Mouse (Mus musculus): Measurements from ENCODE around the gene Rimbp3. TPM values are rescaled to one million over a fixed set of nuclear protein-coding genes. Genes with fewer than 3 reads are reported as not detected.

The Rimbp3 gene
- polyA plus RNA-seq, 1 experiment from 2014 or later, result 0.65 TPM

GRCm38 (mm10) chr16:17244996-17245395 is 36.6 kb downstream of the Rimbp3 start:
- Histone ChIP-seq H3K9me3 (ENCODE audit: control insufficient read depth, low read depth, low read length) (no peaks in the 10 kb centered on the region), H3K36me3 (ENCODE audit: control insufficient read depth, insufficient read depth, low read length) (no peaks in the 10 kb centered on the region), H3K27me3 (ENCODE audit: control insufficient read depth, insufficient read depth, low read length) (no peaks in the 10 kb centered on the region), H3K4me2 (replicated peaks; ENCODE audit: low read depth, low read length) (no peak overlapping the region), H3K27ac (ENCODE audit: low read length) (no peak overlapping the region), H3K4me1 (ENCODE audit: control insufficient read depth, insufficient read depth, low read length) (peaks cover 2% of the 10 kb centered on the region; the same call in 1 of the 2 replicates), H3K4me3 (ENCODE audit: low read depth, low read length) (no peak overlapping the region), H3K9ac (replicated peaks; ENCODE audit: low read depth, low read length) (no peak overlapping the region)
- no peak for ATAC-seq (ENCODE audit: insufficient number of reproducible peaks, insufficient read depth, low FRiP score, low read depth)
- WGBS, result 73% methylated on average over 1 of the region's 1 CpGs

- WGBS, result 66% methylated on average over 4 of the region's 4 CpGs
- Histone ChIP-seq H3K9me3 (ENCODE audit: control insufficient read depth, low read depth, low read length) (no peaks in the 10 kb centered on the region), H3K4me2 (replicated peaks; ENCODE audit: low read depth, low read length) (no peak overlapping the region), H3K27me3 (ENCODE audit: control insufficient read depth, insufficient read depth, low read length) (no peaks in the 10 kb centered on the region), H3K36me3 (ENCODE audit: control insufficient read depth, insufficient read depth, low read length) (no peaks in the 10 kb centered on the region), H3K9ac (replicated peaks; ENCODE audit: low read depth, low read length) (no peak overlapping the region), H3K4me1 (ENCODE audit: control insufficient read depth, insufficient read depth, low read length) (peaks cover 14% of the 10 kb centered on the region; the same call in 1 of the 2 replicates), H3K27ac (ENCODE audit: low read length) (no peak overlapping the region), H3K4me3 (ENCODE audit: low read depth, low read length) (no peak overlapping the region)
- ATAC-seq (ENCODE audit: insufficient number of reproducible peaks, insufficient read depth, low FRiP score, low read depth), result 0 out of 2 replicates have a peak, but pooled peaks have one; percentile 29
These were observed 39.3 kb downstream of the Rimbp3 start for GRCm38 (mm10) chr16:17247727-17248126.

- Histone ChIP-seq H3K9me3 (ENCODE audit: control insufficient read depth, low read depth, low read length) (no peaks in the 10 kb centered on the region), H3K4me3 (ENCODE audit: low read depth, low read length) (no peak overlapping the region), H3K4me1 (ENCODE audit: control insufficient read depth, insufficient read depth, low read length) (peaks cover 22% of the 10 kb centered on the region), H3K9ac (replicated peaks; ENCODE audit: low read depth, low read length) (no peak overlapping the region), H3K27ac (ENCODE audit: low read length) (no peak overlapping the region), H3K27me3 (ENCODE audit: control insufficient read depth, insufficient read depth, low read length) (no peaks in the 10 kb centered on the region), H3K4me2 (replicated peaks; ENCODE audit: low read depth, low read length) (no peak overlapping the region), H3K36me3 (ENCODE audit: control insufficient read depth, insufficient read depth, low read length) (no peaks in the 10 kb centered on the region)
- 48% methylated on average over 6 of the region's 6 CpGs for WGBS
- ATAC-seq (ENCODE audit: insufficient number of reproducible peaks, insufficient read depth, low FRiP score, low read depth), result no peak
These were observed 40.7 kb downstream of the Rimbp3 start for GRCm38 (mm10) chr16:17249135-17249534.

- no peaks in the 10 kb centered on the region for H3K9me3 ChIP-seq (ENCODE audit: control insufficient read depth, low read depth, low read length)
- H3K36me3 ChIP-seq (ENCODE audit: control insufficient read depth, insufficient read depth, low read length), result 0 out of 2 replicates have a peak, but pooled peaks cover 3% of the 10 kb centered on the region
- no peak overlapping the region for H3K4me2 ChIP-seq (replicated peaks; ENCODE audit: low read depth, low read length)
- no peak overlapping the region for H3K9ac ChIP-seq (replicated peaks; ENCODE audit: low read depth, low read length)
- 0 out of 2 replicates have a peak overlapping the region, but pooled peaks have one; percentile 21 for H3K27ac ChIP-seq (ENCODE audit: low read length)
- H3K27me3 ChIP-seq (ENCODE audit: control insufficient read depth, insufficient read depth, low read length), result no peaks in the 10 kb centered on the region
- 52% methylated on average over 3 of the region's 3 CpGs for WGBS
- H3K4me3 ChIP-seq (ENCODE audit: low read depth, low read length), result no peak overlapping the region
- H3K4me1 ChIP-seq (ENCODE audit: control insufficient read depth, insufficient read depth, low read length), result peaks cover 24% of the 10 kb centered on the region
- ATAC-seq (ENCODE audit: insufficient number of reproducible peaks, insufficient read depth, low FRiP score, low read depth), result no peak
These were observed 43.1 kb downstream of the Rimbp3 start for GRCm38 (mm10) chr16:17251539-17251938.

GRCm38 (mm10) chr16:17252086-17252726 is 43.8 kb downstream of the Rimbp3 start:
- Histone ChIP-seq H3K4me1 (ENCODE audit: control insufficient read depth, insufficient read depth, low read length) (peaks cover 24% of the 10 kb centered on the region), H3K4me3 (ENCODE audit: low read depth, low read length) (no peak overlapping the region), H3K4me2 (replicated peaks; ENCODE audit: low read depth, low read length) (no peak overlapping the region), H3K9me3 (ENCODE audit: control insufficient read depth, low read depth, low read length) (no peaks in the 10 kb centered on the region), H3K27me3 (ENCODE audit: control insufficient read depth, insufficient read depth, low read length) (no peaks in the 10 kb centered on the region), H3K27ac (ENCODE audit: low read length) (no peak overlapping the region), H3K9ac (replicated peaks; ENCODE audit: low read depth, low read length) (no peak overlapping the region), H3K36me3 (ENCODE audit: control insufficient read depth, insufficient read depth, low read length) (0 out of 2 replicates have a peak, but pooled peaks cover 4% of the 10 kb centered on the region)
- no peak; the same call in 1 of the 2 replicates for ATAC-seq (ENCODE audit: insufficient number of reproducible peaks, insufficient read depth, low FRiP score, low read depth)
- WGBS, result 73% methylated on average over 3 of the region's 3 CpGs

GRCm38 (mm10) chr16:17252841-17253240 is 44.4 kb downstream of the Rimbp3 start:
- 58% methylated on average over 7 of the region's 7 CpGs for WGBS
- no peak for ATAC-seq (ENCODE audit: insufficient number of reproducible peaks, insufficient read depth, low FRiP score, low read depth)
- Histone ChIP-seq H3K36me3 (ENCODE audit: control insufficient read depth, insufficient read depth, low read length) (peaks cover 10% of the 10 kb centered on the region; the same call in 1 of the 2 replicates), H3K4me1 (ENCODE audit: control insufficient read depth, insufficient read depth, low read length) (peaks cover 24% of the 10 kb centered on the region), H3K4me2 (replicated peaks; ENCODE audit: low read depth, low read length) (no peak overlapping the region), H3K4me3 (ENCODE audit: low read depth, low read length) (no peak overlapping the region), H3K9ac (replicated peaks; ENCODE audit: low read depth, low read length) (no peak overlapping the region), H3K27ac (ENCODE audit: low read length) (no peak overlapping the region), H3K9me3 (ENCODE audit: control insufficient read depth, low read depth, low read length) (no peaks in the 10 kb centered on the region), H3K27me3 (ENCODE audit: control insufficient read depth, insufficient read depth, low read length) (no peaks in the 10 kb centered on the region)

- Histone ChIP-seq H3K27me3 (ENCODE audit: control insufficient read depth, insufficient read depth, low read length) (no peaks in the 10 kb centered on the region), H3K4me1 (ENCODE audit: control insufficient read depth, insufficient read depth, low read length) (peaks cover 24% of the 10 kb centered on the region), H3K9ac (replicated peaks; ENCODE audit: low read depth, low read length) (no peak overlapping the region), H3K4me3 (ENCODE audit: low read depth, low read length) (no peak overlapping the region), H3K36me3 (ENCODE audit: control insufficient read depth, insufficient read depth, low read length) (peaks cover 22% of the 10 kb centered on the region), H3K4me2 (replicated peaks; ENCODE audit: low read depth, low read length) (no peak overlapping the region), H3K27ac (ENCODE audit: low read length) (no peak overlapping the region), H3K9me3 (ENCODE audit: control insufficient read depth, low read depth, low read length) (no peaks in the 10 kb centered on the region)
- 32% methylated on average over 4 of the region's 4 CpGs for WGBS
- no peak for ATAC-seq (ENCODE audit: insufficient number of reproducible peaks, insufficient read depth, low FRiP score, low read depth)
These were observed 45.7 kb downstream of the Rimbp3 start for GRCm38 (mm10) chr16:17254005-17254597.

GRCm38 (mm10) chr16:17255270-17255669 is 46.9 kb downstream of the Rimbp3 start:
- H3K27me3 ChIP-seq (ENCODE audit: control insufficient read depth, insufficient read depth, low read length), result no peaks in the 10 kb centered on the region
- H3K4me1 ChIP-seq (ENCODE audit: control insufficient read depth, insufficient read depth, low read length), result peaks cover 24% of the 10 kb centered on the region
- H3K9ac ChIP-seq (replicated peaks; ENCODE audit: low read depth, low read length), result no peak overlapping the region
- WGBS, result 49% methylated on average over 2 of the region's 2 CpGs
- H3K4me2 ChIP-seq (replicated peaks; ENCODE audit: low read depth, low read length), result no peak overlapping the region
- no peak for ATAC-seq (ENCODE audit: insufficient number of reproducible peaks, insufficient read depth, low FRiP score, low read depth)
- no peaks in the 10 kb centered on the region for H3K9me3 ChIP-seq (ENCODE audit: control insufficient read depth, low read depth, low read length)
- H3K4me3 ChIP-seq (ENCODE audit: low read depth, low read length), result no peak overlapping the region
- no peak overlapping the region for H3K27ac ChIP-seq (ENCODE audit: low read length)
- peaks cover 26% of the 10 kb centered on the region for H3K36me3 ChIP-seq (ENCODE audit: control insufficient read depth, insufficient read depth, low read length)

Data from stomach, embryonic 14.5 days (tissue).